In genomic region chr1:173212092-173212491, GRCm38 (mm10) we compare ENCODE assay signal across 43 mouse cellular contexts. TPM values are rescaled to one million over a fixed set of nuclear protein-coding genes. Genes with fewer than 3 reads are reported as not detected.
"Had no signal": no experiment of that assay in that cellular context is flagged by ENCODE, and none has a peak within 500 bp of the region (broad histone marks: within the 10 kb centered on the region; RNA-seq: fewer than 3 reads in every experiment).

Gene Olfr1404, plus strand, starts transcription at chr1:173212392.

- DNase-seq: heart, postnatal 10 days; heart, postnatal 14 days; heart, postnatal 36 days; heart, postnatal 4 days; kidney, adult 11 months; kidney, adult 18-20 months; kidney, adult 2 months; kidney, adult 8-10 months; kidney, adult 9 months; kidney, postnatal 10 days; kidney, postnatal 14 days; kidney, postnatal 25 days; kidney, postnatal 36 days; kidney, postnatal 4 days; layer of hippocampus, adult 9-11 months; layer of hippocampus, postnatal 36 days had no signal

- H3K9me3 ChIP-seq: heart, embryonic 12.5 days; hindbrain, embryonic 10.5 days; hindbrain, embryonic 12.5 days; hindbrain, embryonic 13.5 days; hindbrain, embryonic 15.5 days; intestine, embryonic 15.5 days; kidney, embryonic 15.5 days had no signal

- ATAC-seq: hindbrain, embryonic 16.5 days; hindbrain, postnatal 0 days; inflammation-experienced regulatory T-cells, adult 6 months; intestine, embryonic 15.5 days; intestine, embryonic 16.5 days; intestine, postnatal 0 days had no signal

- H3K4me1 ChIP-seq: heart, embryonic 12.5 days; heart, embryonic 13.5 days; heart, embryonic 15.5 days; hindbrain, embryonic 10.5 days; hindbrain, embryonic 12.5 days; hindbrain, embryonic 13.5 days; hindbrain, embryonic 15.5 days; intestine, embryonic 15.5 days; kidney, embryonic 15.5 days had no signal

- H3K27ac ChIP-seq: heart, embryonic 13.5 days; heart, embryonic 15.5 days; hindbrain, embryonic 10.5 days; hindbrain, embryonic 12.5 days; hindbrain, embryonic 13.5 days; hindbrain, embryonic 14.5 days; hindbrain, embryonic 15.5 days; hindbrain, postnatal 0 days; intestine, embryonic 15.5 days; kidney, embryonic 15.5 days; kidney, postnatal 0 days; layer of hippocampus, adult 2 months; left cerebral cortex, adult 2 months had no signal

- H3K4me2 ChIP-seq: heart, embryonic 11.5 days; heart, embryonic 12.5 days; heart, embryonic 13.5 days; heart, embryonic 15.5 days; hindbrain, embryonic 12.5 days; hindbrain, embryonic 13.5 days; hindbrain, embryonic 14.5 days; hindbrain, embryonic 15.5 days; intestine, embryonic 15.5 days; kidney, embryonic 15.5 days had no signal

- H3K27me3 ChIP-seq: heart, embryonic 12.5 days; heart, embryonic 13.5 days; heart, embryonic 15.5 days; hindbrain, embryonic 12.5 days; hindbrain, embryonic 13.5 days; hindbrain, embryonic 15.5 days; intestine, embryonic 15.5 days; kidney, embryonic 15.5 days had no signal

- H3K9ac ChIP-seq: heart, embryonic 12.5 days; heart, embryonic 13.5 days; heart, embryonic 15.5 days; hindbrain, embryonic 12.5 days; hindbrain, embryonic 13.5 days; hindbrain, embryonic 14.5 days; hindbrain, embryonic 15.5 days; intestine, embryonic 15.5 days; kidney, embryonic 15.5 days had no signal

- H3K36me3 ChIP-seq: heart, embryonic 12.5 days; heart, embryonic 13.5 days; heart, embryonic 15.5 days; hindbrain, embryonic 10.5 days; hindbrain, embryonic 12.5 days; hindbrain, embryonic 13.5 days; hindbrain, embryonic 15.5 days; intestine, embryonic 15.5 days; kidney, embryonic 15.5 days had no signal

- H3K4me3 ChIP-seq: heart, embryonic 12.5 days; heart, embryonic 13.5 days; heart, embryonic 15.5 days; hindbrain, embryonic 10.5 days; hindbrain, embryonic 12.5 days; hindbrain, embryonic 13.5 days; hindbrain, embryonic 15.5 days; intestine, embryonic 15.5 days; kidney, embryonic 15.5 days; layer of hippocampus, adult 2 months; left cerebral cortex, adult 2 months had no signal

RNA-seq across cellular contexts. Expression of gene Olfr1404, which starts in this region (rescaled TPM):
- polyA plus RNA-seq: heart, embryonic 11.5 days; heart, embryonic 12.5 days; heart, embryonic 13.5 days; heart, embryonic 14.5 days; heart, embryonic 15.5 days; heart, embryonic 16.5 days; heart, postnatal 0 days; hindbrain, embryonic 10.5 days; hindbrain, embryonic 11.5 days; hindbrain, embryonic 12.5 days; hindbrain, embryonic 13.5 days; hindbrain, embryonic 14.5 days; hindbrain, embryonic 15.5 days; hindbrain, embryonic 16.5 days; hindbrain, postnatal 0 days; inflammation-experienced regulatory T-cells, adult 6 months; intestine, embryonic 14.5 days; intestine, embryonic 15.5 days; intestine, embryonic 16.5 days; intestine, postnatal 0 days; kidney, adult 2 months; kidney, embryonic 14.5 days; kidney, embryonic 15.5 days; kidney, embryonic 16.5 days; kidney, postnatal 0 days; large intestine, adult 2 months had no signal
